Mouse (Mus musculus) right cerebral cortex, postnatal 36 days (tissue): ENCODE measurements around the gene Cops7a.
A peak's percentile ranks its signal among the peaks of the same experiment; 100 is the strongest.

Experiments used
- DNase-seq, 2 experiments: peaks; one replicate each; pipeline ENCODE4 v3.0.0; 2022; ENCODE audit warnings: low spot score in 2 of 2, mixed read lengths in 1 of 2

The Cops7a gene

DNA sequence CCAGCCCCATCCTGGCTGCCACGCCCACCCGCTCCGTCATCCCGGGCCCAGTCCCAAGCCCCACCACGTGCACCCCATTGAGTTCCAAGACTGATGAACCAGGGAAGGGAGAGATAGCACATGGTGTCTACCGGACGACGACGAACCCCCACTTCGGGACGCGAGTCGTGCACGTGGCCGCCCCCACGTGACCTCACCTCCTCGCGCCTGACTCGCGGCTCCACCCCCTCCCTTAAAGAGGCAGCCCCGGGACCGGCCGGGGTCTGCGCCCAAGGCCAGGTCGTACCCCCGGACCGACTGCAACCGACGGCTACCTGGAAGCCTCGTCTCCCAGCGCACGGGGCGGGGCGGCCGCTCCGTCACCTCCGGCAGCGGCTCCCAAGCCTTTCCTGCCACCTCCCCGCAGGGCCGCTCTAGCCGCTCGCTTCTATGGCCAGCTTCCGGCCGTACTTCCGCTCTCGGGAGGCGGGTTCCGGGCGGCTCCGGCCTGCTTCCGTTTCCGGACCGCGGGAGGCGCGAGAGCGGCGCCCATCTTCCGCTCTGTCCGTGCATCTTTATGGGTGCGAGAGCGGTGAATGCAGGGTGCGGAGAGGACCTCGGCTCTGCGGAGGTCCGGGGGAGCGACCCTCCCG, at the start of gene Cops7a:
TSS of gene Cops7a (minus strand) at position 451 of the 632 bp plus-strand sequence.
- DNase-seq: peak; percentile 89 to 92

DNA sequence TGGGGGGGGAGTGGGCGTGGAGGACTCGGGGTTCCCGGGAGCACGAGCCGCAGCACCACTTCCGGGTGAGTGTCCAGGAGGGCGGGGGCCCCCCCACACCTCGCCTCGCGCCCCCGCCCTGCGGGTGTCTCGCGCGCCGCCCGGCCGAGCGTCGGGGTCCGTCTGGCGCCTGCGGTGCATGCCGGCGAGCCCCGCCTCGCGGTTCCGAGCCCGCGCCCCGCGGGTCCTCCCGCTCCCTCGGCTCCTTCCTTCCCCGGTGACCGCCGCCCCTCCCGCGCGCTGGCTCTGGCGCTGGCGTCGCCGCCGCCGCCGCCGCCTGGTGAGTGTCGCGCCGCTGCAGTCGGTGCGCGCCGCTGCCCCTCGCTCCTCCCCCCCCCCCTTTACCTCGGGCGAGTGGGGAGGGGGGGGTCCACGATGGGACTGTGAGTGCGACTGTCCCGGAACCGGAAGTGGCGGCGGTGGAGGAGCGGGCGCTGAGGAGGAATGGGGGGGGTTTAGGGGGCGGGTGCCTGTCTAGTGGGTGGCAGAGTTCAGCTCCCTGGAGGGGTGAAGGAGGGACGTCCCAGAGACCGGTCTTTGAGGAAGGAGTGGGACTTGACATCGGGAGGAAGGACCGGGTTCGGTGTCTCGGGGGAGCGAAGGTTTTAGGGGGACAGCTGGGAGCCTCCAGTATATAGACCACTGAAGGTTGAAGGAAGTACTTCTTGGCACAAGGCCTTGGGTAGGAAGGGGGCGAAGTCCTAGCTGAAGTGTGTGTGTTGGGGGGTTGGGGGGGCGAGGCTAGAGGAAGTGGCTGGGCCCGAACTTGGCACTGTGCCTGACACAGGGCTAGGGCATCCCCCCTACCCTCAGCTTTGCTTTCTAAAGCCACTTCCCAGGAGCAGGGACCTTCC, 44.1 kb upstream of the Cops7a start:
- peak; percentile 51 to 59 for DNase-seq

DNA sequence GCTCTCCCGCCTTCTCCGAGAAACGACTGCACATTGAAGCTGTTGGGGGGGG, 43.6 kb upstream of the Cops7a start, which contains the start of gene Zfp384:
TSS of gene Zfp384 (plus strand) at position 17 of the 52 bp plus-strand sequence.
- no peak for DNase-seq

DNA sequence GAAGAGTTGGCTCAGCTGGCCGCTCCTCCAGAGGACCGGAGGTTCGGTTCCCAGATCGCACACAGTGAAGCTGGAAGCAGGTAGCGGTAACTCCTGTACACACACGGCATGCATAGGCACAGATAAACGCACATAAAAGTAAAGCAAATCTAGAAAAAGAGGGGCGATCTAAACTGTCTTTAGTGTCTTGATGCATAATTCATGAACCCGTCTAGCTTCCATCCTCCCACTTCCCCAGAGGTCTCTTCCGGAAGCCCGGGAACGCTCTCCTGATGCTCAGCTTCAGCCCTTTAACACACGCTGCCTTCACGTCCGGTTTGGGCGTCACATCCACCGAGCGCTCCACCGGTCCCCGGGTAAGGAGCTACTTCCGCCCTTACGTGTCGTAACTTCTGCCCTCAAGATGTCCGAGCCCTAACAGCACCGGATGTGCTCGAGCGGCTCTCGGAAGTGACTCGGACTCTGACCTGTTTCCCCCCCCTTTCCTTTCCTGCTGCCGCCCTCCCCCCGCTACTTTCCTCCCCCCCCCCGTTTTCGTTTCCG, 43.3 kb upstream of the Cops7a start:
- peak; percentile 98 to 99 for DNase-seq

DNA sequence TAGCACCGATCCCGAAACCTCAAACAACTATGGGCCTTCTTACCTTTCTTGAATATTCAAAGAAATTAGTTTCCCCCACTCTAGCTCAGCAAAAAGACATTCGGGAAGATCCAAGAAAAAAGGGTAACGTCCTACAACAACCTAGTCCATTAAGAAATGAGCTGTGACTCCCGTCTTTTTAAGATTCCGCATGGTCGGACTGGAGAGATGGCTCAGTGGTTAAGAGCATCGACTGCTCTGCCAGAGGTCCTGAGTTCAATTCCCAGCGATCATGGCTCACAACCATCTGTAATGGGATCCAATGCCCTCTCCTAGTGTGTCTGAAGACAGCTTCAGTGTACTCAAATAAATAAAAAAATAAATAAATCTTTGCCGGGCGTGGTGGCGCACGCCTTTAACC, 42.7 kb upstream of the Cops7a start:
- no peak for DNase-seq

DNA sequence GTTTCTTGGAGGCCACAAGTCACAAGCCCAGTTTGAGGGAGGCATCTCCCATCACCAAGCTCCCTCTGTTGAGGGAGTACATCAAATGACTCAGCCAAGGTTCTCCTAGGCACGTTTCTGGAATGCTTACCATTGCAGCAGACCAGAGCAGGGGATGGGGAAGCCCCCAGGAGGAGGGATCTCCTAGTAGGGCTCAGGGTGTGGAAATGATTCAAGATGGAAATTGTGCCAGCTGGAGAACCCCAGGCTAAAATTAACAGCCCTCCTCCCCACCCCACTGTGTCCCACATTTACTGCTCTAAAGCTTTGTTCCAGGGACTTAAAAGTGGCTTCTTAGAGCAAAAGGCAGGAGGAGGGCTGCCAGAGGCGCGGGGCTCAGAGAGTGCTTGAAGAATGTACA, 39.7 kb upstream of the Cops7a start:
- DNase-seq: peak in 1 of 2 experiments; percentile 42

DNA sequence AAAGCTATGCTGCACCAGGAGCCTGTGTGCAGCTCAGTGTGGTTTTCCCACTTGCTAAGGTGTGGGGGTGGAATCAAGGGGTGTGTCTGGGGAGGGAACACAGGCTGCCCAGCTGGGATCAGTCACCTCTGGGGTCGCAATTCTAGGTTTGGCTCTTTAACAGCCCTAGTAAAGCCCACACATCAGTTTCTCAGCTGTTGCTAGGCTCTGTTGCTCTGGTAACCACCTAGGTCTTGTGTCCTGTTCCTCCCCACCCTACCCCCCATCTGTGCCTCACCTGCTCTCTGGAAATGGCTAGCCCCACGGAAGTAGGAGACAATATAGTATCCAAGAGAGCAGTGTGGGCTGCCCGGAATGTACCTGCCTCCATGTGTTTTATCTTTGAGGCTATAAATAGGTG, 38.4 kb upstream of the Cops7a start:
- no peak for DNase-seq

DNA sequence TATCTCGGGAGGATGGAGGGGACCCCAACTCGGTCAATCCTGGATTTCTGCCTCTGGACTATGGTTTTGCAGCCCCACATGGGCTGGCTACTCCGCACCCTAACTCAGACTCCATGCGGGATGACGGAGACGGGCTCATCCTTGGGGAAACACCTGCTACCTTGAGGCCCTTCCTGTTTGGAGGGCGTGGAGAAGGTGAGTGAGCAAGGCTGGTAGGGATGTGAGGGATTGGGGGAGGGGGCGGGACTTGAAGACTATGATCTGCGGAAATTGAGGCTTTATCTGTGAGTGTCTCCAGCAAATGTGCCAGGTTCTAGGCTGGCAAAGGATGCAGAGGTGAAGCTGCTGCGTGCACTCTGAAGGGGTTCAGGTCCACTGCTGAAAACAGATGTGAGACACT, 34.2 kb upstream of the Cops7a start:
- DNase-seq: no peak

DNA sequence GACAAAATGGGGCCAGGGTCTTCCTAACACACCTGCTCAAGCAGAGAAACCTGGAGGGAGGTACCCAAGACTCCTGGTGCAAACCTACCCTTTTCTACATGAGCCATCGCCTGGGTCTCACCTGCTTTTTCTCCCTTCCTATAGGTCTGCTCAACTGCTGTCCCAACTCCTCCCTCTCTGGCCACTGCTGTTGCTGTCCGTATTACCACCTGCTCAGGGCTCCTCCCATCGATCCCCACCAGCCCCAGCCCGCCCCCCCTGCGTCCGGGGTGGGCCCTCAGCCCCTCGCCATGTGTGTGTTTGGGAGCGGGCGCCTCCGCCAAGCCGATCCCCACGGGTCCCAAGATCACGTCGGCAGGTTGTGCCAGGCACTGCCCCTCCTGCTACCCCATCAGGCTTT, 33.8 kb upstream of the Cops7a start:
- DNase-seq: no peak

DNA sequence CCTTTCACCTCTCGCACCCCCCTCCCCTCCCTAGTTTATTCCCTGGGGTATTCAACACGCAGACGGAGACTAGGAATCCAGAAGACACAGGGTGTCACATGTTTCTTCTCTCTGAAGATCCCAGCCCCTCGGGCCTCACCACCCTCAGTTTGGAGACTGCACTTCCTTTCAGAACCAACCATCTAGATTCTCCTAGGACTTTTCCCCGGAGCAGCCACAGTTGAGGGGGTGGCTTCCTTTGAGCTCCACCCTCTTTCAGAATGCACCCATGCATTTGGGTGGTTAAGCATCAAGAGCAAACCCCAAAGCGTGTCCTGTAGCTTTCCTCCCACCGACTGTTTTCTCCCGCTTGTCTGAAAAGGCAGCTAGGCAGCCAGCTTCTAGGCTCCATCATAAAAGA, 32.7 kb upstream of the Cops7a start:
- DNase-seq: peak in 1 of 2 experiments; percentile 72

DNA sequence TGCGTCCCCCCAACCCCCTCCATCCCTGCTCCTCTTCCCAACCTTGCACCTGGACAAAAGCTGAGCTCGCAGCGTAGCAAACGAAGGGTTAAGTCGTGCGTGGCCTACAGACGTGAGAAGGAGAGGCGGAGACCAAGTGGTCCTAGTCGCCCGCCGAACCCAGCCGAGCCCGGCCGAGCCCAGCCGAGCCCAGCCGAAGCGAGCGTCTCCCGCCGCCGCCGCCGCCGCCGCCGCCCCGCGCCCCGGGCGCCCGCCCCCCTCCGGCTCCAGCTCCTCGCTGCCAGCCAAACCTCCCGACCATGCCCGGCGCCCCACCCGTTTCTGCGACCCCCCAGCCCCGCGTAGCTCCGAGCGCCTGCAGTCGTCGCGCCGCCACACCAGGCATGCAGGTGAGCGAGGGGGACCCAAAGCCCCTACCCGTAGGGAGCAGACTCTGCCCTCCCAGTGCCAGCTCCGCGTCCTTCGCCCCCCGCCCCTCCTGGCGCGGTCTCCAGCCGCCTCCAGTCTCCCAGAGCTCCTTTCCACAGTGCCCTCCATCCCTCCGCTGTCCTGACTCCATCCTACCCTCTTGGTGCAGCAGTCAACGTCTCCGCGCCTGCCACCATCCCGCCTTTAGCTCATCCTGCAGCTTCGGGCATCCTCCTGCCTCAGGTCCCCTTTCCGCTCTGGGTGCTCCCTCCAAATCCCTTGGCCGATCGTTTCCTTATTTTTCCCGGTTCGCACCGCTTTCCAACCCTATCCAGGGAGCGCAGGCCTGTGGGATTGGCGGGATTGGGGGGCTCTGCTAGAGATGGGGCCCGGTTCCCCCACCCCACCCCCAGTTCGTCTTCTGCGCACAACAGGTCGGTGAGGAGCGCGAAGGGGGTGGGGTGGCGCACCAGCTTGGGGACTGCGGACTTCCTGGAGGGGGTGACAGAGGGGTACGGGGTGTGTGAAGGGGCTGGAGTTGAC, 31.5 kb upstream of the Cops7a start, which contains the start of gene Pianp:
TSS of gene Pianp (plus strand) at position 144 of the 951 bp plus-strand sequence.
- peak; percentile 72 for DNase-seq

DNA sequence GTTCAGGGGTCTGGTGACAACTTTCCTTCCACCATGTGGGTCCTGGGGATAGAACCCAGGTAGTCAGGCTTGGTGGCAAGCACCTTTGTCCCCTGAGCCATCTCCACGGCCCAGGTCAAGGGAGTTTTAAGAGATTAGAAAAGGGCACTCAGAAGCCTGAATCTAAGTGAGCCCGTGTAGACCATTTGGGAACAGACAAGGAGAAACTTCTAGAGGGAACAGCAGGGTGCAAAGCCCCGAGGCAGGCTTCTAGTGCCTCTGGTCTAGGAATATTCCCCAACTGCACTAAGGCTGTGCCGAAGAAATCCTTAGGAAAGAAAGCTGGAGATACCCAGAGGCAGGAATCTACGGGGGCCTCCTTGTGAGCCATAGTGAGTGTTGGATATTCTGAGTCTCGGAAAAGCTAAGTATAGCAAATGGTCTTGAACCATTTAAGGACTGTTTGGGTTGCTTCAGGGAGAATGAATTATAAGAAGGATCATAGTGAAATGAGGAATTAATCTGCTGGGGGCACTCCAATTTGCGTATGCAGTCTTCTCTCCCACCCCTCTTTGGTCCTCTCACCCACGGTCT, 30.6 kb upstream of the Cops7a start:
- DNase-seq: no peak

DNA sequence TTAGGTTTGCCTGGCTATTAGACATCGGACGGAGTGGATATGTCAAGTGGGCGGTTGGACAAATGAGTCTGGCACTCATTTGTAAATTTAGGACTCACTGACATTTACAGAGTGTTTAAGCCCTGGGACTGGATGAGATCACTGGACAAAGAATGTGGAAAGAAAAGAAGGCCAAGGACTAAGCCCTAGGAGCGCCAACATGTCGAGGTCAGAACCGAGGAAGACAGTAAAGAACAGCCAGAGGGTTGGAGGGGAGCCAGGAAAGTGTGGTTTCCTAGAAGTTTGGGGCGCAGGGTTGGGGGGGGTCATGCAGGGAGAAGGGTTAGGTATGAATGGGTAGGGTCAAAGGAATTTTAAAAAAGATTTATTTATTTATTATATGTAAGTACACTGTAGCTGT, 29.9 kb upstream of the Cops7a start:
- no peak for DNase-seq

DNA sequence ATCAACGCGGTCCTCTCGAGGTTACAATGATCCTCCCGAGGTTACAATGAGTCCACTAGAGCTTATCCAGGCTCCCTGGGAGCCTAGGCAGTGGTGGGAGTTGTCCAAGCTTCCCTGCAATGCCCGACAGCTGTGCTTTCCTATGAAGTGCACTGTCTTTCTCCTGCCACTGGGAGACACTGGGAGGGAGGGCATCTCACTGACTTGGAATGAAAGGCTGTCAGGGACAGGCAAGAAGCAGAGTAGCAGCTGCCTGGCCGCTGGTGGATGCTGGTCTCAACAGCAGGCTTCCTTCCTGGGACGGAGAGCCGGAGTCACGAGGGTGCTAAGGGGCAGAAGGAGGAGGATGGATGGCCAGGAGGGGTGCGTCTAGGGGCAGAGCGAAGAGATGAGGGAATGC, 28.5 kb upstream of the Cops7a start:
- no peak for DNase-seq

DNA sequence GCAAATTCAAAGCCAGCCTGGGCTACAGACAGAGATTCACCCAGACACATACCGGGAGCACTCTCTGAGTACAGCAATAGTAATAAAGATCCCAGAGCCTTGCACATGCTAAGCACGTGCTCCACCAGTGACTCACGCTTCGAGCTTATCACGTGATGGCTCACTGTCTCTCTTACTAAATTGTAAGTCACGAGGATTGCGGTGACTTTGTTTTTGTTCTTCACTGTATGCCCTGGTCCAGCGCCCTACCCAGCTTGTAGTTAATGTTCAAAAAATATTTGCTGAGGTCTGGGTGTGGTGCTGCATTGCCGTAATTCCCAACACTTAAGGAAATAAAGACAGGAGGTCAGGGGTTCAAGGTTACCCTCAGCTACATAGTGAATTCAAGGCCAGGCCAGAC, 28.0 kb upstream of the Cops7a start:
- no peak for DNase-seq

DNA sequence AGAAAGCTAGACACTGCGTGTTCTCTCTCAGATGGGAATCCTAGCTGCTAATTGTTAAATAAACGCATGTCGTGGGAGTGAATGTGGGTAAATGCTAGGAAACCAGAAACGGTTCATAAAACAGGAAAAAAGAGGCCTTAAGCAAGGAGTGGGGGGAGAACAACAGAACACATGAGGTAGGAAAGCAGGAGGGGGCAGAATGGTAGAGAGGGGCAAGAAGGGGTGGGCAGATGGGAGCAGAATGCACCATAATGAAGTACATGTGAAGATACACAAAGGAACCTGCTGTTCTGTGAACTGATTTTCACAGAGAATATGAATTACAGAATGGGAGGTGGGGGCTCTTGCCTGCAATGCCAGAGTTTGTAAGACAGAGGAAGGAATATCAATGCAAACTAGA, 26.9 kb upstream of the Cops7a start:
- no peak for DNase-seq

DNA sequence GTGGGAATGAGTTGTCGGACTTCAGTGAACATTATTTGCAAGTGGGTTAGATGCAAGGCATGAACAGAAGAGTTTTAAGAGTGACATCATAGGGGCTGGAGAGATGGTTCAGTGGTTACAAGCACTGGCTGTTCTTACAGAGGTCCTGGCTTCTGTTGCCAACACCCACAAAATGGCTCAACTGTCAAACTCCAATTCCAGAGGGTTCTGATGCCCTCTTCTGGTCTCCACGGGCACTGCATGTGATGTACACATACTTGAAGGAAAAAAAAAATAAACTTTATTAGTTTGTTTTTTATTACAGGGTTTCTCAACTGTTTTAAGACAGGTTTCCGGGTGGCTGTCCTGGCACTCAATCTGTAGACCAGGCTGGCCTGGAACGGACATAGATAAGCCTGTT, 2.4 kb upstream of the Cops7a start:
- no peak for DNase-seq

DNA sequence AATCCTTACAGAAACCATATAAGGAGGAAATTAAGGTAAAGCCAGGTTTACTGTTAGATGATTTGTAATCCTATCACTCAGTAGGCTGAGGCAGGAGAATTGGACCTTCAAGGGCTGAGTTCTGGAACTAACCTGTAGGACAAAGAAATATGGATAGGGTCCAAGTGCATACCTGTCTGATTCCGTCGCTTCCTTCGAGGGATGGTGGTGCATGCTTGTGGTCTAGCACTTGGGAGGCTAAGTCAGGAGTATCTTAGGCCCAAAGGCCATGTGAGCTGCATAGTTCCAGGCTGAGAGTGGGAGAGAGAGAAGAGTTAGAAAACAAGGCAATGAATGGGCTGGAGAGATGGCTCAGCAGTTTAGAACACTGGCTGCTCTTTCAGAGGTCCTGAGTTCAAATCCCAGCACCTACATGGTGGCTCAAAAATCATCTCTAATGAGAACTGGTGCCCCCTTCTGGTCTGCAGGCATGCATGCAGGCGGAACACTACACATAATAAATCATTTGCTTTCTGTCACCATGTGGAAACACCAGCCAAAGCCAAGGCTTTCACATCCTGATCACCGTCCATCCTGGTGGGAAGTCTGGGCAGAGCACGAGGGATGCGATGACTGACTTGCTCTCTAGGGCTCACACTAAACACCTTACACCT, 1.3 kb upstream of the Cops7a start:
- no peak for DNase-seq

DNA sequence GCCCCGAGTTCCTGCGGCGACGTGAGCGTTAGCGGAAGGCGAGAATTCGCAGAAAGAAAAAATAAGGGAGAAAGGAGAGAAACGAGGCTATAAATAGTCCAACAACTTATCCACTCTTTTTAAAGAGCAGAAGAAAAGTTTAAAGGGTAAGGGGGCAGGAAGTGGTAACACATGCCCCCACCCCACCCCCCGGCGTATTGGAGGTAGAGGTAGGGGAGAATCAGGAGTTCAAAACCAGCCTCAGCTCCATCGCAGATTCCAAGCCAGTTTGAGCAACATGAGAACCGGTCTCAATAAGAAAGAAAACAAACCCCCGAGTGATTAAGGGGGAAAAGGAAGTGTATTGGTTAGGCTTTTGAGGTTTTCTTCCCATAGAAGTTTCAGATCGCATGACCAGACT, 409 bp upstream of the Cops7a start:
- no peak for DNase-seq

DNA sequence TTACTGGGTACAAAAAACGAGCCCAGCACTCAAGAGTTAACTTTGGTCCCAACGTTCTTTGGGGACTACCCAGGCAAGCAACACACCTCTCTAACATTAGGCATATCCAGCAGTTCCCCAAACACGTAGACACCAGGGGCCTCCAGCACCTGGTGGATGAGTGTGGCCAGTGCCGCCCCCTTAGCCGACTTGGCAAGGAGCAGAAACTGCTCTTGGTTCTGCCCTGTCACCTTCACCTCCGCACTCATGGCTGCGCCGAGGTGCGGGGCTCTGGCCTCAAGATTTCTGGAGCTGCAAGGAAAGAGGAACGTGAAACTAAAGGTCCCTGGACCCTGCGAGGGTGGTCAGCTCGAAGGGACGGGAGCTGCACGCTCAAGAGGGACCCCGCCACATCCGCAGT, 700 bp downstream of the Cops7a start:
- DNase-seq: no peak

DNA sequence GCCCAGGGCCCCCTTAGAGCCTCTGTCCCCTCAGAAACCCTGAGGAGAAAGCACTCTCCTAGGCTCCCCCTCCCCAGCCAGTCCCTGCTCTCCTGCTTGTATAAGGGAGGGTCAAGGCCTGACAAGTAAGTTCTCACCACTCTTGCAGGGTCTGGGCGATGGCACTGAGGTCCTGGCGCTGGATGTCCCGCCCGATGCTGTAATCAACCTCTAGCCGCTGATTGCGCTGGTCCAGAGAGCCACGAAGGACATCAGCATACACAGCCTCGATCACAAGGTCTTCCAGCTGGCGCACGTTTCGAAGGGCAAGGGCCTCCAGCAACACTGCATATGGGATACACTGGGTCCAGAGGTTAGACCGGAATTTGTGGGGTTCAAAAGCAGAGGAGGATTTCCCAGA, 4.3 kb downstream of the Cops7a start:
- DNase-seq: no peak

DNA sequence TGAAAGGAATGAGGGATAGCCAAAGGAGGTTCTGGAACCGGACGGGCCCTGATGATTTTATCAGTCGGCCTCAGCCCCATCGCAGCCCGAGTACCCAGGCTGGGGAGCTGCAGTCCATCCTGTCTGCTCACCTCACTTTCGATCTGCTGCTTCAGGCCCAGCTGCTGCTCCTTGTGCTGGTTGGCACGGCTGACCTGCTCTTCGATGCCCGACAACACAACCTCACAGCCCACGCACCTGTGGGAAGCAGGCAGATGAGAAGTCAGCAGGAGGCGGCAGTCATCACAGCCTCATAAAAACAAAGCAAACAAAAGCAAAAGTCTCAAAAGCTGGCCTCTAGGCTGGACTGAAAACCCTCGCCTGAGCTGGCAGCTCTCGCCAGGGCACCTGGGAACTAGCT, 5.4 kb downstream of the Cops7a start:
- no peak for DNase-seq
